Mouse (Mus musculus): ENCODE measurements around the gene Scrn2. TPM values are rescaled to one million over a fixed set of nuclear protein-coding genes. Genes with fewer than 3 reads are reported as not detected.

Scrn2 gene
- polyA plus RNA-seq, 1 experiment from 2014 or later, result 38.2 TPM

Small RNA genes within 50 kb of the gene (microRNA-seq; reads per million reads assigned to microRNA genes)
- 0.74 reads per million for gene Mir8103

Other genes with a start within 250 kb of the Scrn2 start
- 136 and 154 TPM in 2 replicates for gene Cbx1, start 240.8 kb upstream of the Scrn2 start, polyA plus RNA-seq (2015; fragmentation: Nextera tagmentation; extraction: Ambion mirVana)
- gene Nfe2l1, start 200.0 kb upstream of the Scrn2 start, polyA plus RNA-seq (2015; fragmentation: Nextera tagmentation; extraction: Ambion mirVana), result 78.5 and 82.1 TPM in 2 replicates
- 117 and 121 TPM in 2 replicates for gene Copz2, start 180.1 kb upstream of the Scrn2 start, polyA plus RNA-seq (2015; fragmentation: Nextera tagmentation; extraction: Ambion mirVana)
- 78.9 and 79.5 TPM in 2 replicates for gene Cdk5rap3, start 113.4 kb upstream of the Scrn2 start, polyA plus RNA-seq (2015; fragmentation: Nextera tagmentation; extraction: Ambion mirVana)
- gene Prr15l, start 101.8 kb upstream of the Scrn2 start, polyA plus RNA-seq (2015; fragmentation: Nextera tagmentation; extraction: Ambion mirVana), result 37.6 and 38.7 TPM in 2 replicates
- gene Pnpo, start 86.0 kb upstream of the Scrn2 start, polyA plus RNA-seq (2015; fragmentation: Nextera tagmentation; extraction: Ambion mirVana), result 34.3 and 42.6 TPM in 2 replicates
- 19.9 and 22.7 TPM in 2 replicates for gene Sp2, start 47.0 kb upstream of the Scrn2 start, polyA plus RNA-seq (2015; fragmentation: Nextera tagmentation; extraction: Ambion mirVana)
- gene Sp6, start 16.5 kb upstream of the Scrn2 start, polyA plus RNA-seq (2015; fragmentation: Nextera tagmentation; extraction: Ambion mirVana), result 1.4 and 1.5 TPM in 2 replicates
- gene Lrrc46, start 11.5 kb downstream of the Scrn2 start, polyA plus RNA-seq (2015; fragmentation: Nextera tagmentation; extraction: Ambion mirVana), result 1.0 and 1.5 TPM in 2 replicates
- gene Mrpl10, start 11.6 kb downstream of the Scrn2 start, polyA plus RNA-seq (2015; fragmentation: Nextera tagmentation; extraction: Ambion mirVana), result 90.0 and 91.3 TPM in 2 replicates
- gene Osbpl7, start 20.7 kb downstream of the Scrn2 start, polyA plus RNA-seq (2015; fragmentation: Nextera tagmentation; extraction: Ambion mirVana), result 8.8 and 12.7 TPM in 2 replicates
- 0.14 and 0.27 TPM in 2 replicates for gene Tbx21, start 85.4 kb downstream of the Scrn2 start, polyA plus RNA-seq (2015; fragmentation: Nextera tagmentation; extraction: Ambion mirVana)
- gene Tbkbp1, start 121.6 kb downstream of the Scrn2 start, polyA plus RNA-seq (2015; fragmentation: Nextera tagmentation; extraction: Ambion mirVana), result 5.5 and 5.8 TPM in 2 replicates
- 55.1 and 56.3 TPM in 2 replicates for gene Kpnb1, start 157.9 kb downstream of the Scrn2 start, polyA plus RNA-seq (2015; fragmentation: Nextera tagmentation; extraction: Ambion mirVana)

All from kidney, embryonic 15.5 days (tissue).